Comparison of ENCODE assay signal across 10 mouse cellular contexts in the genomic region with DNA sequence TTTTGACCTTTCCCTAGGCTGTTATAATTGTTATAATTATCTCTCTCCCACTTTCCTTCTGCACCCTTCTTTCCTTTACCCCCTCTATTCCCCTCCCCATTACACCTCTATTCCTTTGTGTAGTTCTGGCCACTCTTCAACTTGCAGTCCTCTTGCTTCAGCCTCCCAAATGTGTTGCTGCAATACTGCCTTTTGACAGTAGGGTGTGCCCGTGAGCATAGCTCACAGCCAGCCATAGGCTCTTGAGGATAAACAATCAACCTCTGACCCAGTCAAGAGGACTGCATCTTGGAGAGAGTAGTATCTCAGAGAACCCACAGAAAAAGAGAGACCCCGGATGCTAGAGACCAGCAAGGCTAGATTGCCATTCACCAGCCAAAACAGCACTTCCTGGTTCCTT.
DNase-seq lines count a peak whose midpoint lies in the region; ATAC-seq and TF ChIP-seq lines count a peak whose summit lies in the region.
"Had no signal": no experiment of that assay in that cellular context is flagged by ENCODE, and none has a peak within 500 bp of the region (broad histone marks: within the 10 kb centered on the region; RNA-seq: fewer than 3 reads in every experiment).

No protein-coding gene starts in this region.

- H3K4me1 ChIP-seq in forebrain, postnatal 0 days (ENCODE audit: insufficient read depth) = no peaks in the 10 kb centered on the region
- H3K4me1 ChIP-seq in forebrain, embryonic 12.5 days = peaks cover 8% of the 10 kb centered on the region; the same call in 1 of the 2 replicates
- no peaks in the 10 kb centered on the region for H3K4me1 ChIP-seq in small intestine, adult 2 months (ENCODE audit: control insufficient read depth, insufficient read depth, insufficient read length, low read length)
- peaks cover 3% of the 10 kb centered on the region; the same call in 1 of the 2 replicates for H3K4me1 ChIP-seq in heart, embryonic 12.5 days (replicated peaks)
- H3K4me1 ChIP-seq: heart, embryonic 15.5 days had no signal

- H3K27ac ChIP-seq in forebrain, postnatal 0 days (ENCODE audit: low read depth, low read length) = no peak overlapping the region
- H3K27ac ChIP-seq in forebrain, embryonic 12.5 days = no peak overlapping the region
- H3K27ac ChIP-seq in small intestine, adult 2 months (ENCODE audit: insufficient read depth, low read depth, low read length) = no peak overlapping the region
- H3K27ac ChIP-seq in heart, embryonic 12.5 days (ENCODE audit: poor library complexity, severe bottlenecking) = no peak overlapping the region
- H3K27ac ChIP-seq: heart, embryonic 15.5 days; macrophage had no signal

- no peaks in the 10 kb centered on the region for H3K9me3 ChIP-seq in forebrain, postnatal 0 days (ENCODE audit: low read length)
- no peaks in the 10 kb centered on the region for H3K9me3 ChIP-seq in forebrain, embryonic 12.5 days
- 0 out of 2 replicates have a peak, but pooled peaks cover 3% of the 10 kb centered on the region for H3K9me3 ChIP-seq in heart, embryonic 12.5 days (replicated peaks)
- H3K9me3 ChIP-seq: heart, embryonic 15.5 days had no signal

- H3K4me3 ChIP-seq in forebrain, postnatal 0 days (ENCODE audit: low read depth, low read length) = no peak overlapping the region
- H3K4me3 ChIP-seq in forebrain, embryonic 12.5 days (replicated peaks) = no peak overlapping the region
- H3K4me3 ChIP-seq in small intestine, adult 2 months (ENCODE audit: low read depth, low read length) = no peak overlapping the region
- H3K4me3 ChIP-seq in heart, embryonic 12.5 days = no peak overlapping the region
- H3K4me3 ChIP-seq: heart, embryonic 15.5 days had no signal

- H3K9ac ChIP-seq in forebrain, postnatal 0 days = no peak overlapping the region
- H3K9ac ChIP-seq in forebrain, embryonic 12.5 days = no peak overlapping the region
- no peak overlapping the region for H3K9ac ChIP-seq in heart, embryonic 12.5 days
- H3K9ac ChIP-seq: heart, embryonic 15.5 days had no signal

- no peaks in the 10 kb centered on the region for H3K36me3 ChIP-seq in forebrain, postnatal 0 days (ENCODE audit: insufficient read depth)
- H3K36me3 ChIP-seq in forebrain, embryonic 12.5 days (replicated peaks) = no peaks in the 10 kb centered on the region
- H3K36me3 ChIP-seq in small intestine, adult 2 months (ENCODE audit: control insufficient read depth, insufficient read depth, low read length) = no peaks in the 10 kb centered on the region
- H3K36me3 ChIP-seq in heart, embryonic 12.5 days = no peaks in the 10 kb centered on the region
- H3K36me3 ChIP-seq: heart, embryonic 15.5 days had no signal

- TF ChIP-seq CTCF in forebrain, postnatal 0 days (IDR thresholded peaks at IDR 0.05; ENCODE audit: low read depth) = peak; percentile 50
- peak; percentile 51; the same call in 1 of the 2 replicates for TF ChIP-seq CTCF in small intestine, adult 2 months (IDR thresholded peaks at IDR 0.05; ENCODE audit: extremely low read depth, insufficient read length, insufficient replicate concordance, low read depth, low read length)

- no peaks in the 10 kb centered on the region for H3K27me3 ChIP-seq in forebrain, postnatal 0 days (ENCODE audit: insufficient read depth, low read length)
- H3K27me3 ChIP-seq in forebrain, embryonic 12.5 days = 0 out of 2 replicates have a peak, but pooled peaks cover 5% of the 10 kb centered on the region
- H3K27me3 ChIP-seq in small intestine, adult 2 months (ENCODE audit: control insufficient read depth, insufficient read depth, low read length) = no peaks in the 10 kb centered on the region; the same call in 1 of the 2 replicates
- H3K27me3 ChIP-seq in heart, embryonic 12.5 days (replicated peaks) = 0 out of 2 replicates have a peak, but pooled peaks cover 4% of the 10 kb centered on the region
- H3K27me3 ChIP-seq: heart, embryonic 15.5 days had no signal

- ATAC-seq in forebrain, postnatal 0 days = no peak
- ATAC-seq in forebrain, embryonic 12.5 days (ENCODE audit: low FRiP score) = no peak
- no peak for ATAC-seq in heart, embryonic 12.5 days (ENCODE audit: insufficient number of reproducible peaks, low FRiP score)

- H3K4me2 ChIP-seq in forebrain, postnatal 0 days (ENCODE audit: low read depth) = no peak overlapping the region
- no peak overlapping the region for H3K4me2 ChIP-seq in forebrain, embryonic 12.5 days
- no peak overlapping the region for H3K4me2 ChIP-seq in heart, embryonic 12.5 days
- H3K4me2 ChIP-seq: heart, embryonic 15.5 days had no signal

- no peak for TF ChIP-seq POLR2A in small intestine, adult 2 months (IDR thresholded peaks at IDR 0.05; ENCODE audit: low read depth, low read length)

- WGBS in forebrain, postnatal 0 days = 40% methylated on average over 2 of the region's 2 CpGs
- 40% methylated on average over 2 of the region's 2 CpGs for WGBS in forebrain, embryonic 12.5 days
- 37% methylated on average over 2 of the region's 2 CpGs for WGBS in small intestine, adult 2 months
- 34% methylated on average over 2 of the region's 2 CpGs for WGBS in heart, embryonic 12.5 days

- DNase-seq in forebrain, postnatal 0 days = no peak
- DNase-seq in right cerebral cortex, adult 18-20 months = peak; percentile 6
- no peak for DNase-seq in right cerebral cortex, postnatal 10 days (ENCODE audit: low spot score in 2 of 2)
- peak; percentile 51 for DNase-seq in embryo, embryonic 9.5 days (ENCODE audit: extremely low spot score)
- no peak for DNase-seq in adipocyte (ENCODE audit: low spot score)

Comparison
In these comparisons a context has a peak if more than half of its experiments do, and no peak if none do; other contexts are left out.
1. DNase-seq: peak in right cerebral cortex, adult 18-20 months (single experiment) and embryo, embryonic 9.5 days (single experiment); none in forebrain, postnatal 0 days (single experiment), right cerebral cortex, postnatal 10 days (0 of 2) and adipocyte (single experiment).